Mouse (Mus musculus) liver, adult 2 months (tissue): ENCODE measurements at regions not wholly inside any gene's neighbourhood (a gene's known extent, or its start where the extent isn't known, plus 50 kb on each side); places are given as distances from the start of the nearest gene placed in this dataset.

ENCODE experiments used
- CTCF ChIP-seq: fragments of 200-500 bp; IDR thresholded peaks from 2 replicates; pipeline ENCODE4 v1.5.1; 2011; ENCODE audit warnings: low read depth, low read length, control low read depth
- POLR2A ChIP-seq: fragments of 200-500 bp; IDR thresholded peaks from 2 replicates; pipeline ENCODE4 v1.6.1; 2011; ENCODE audit warnings: low read length, control low read depth; ENCODE audit not compliant: insufficient read depth; ENCODE audit errors: extremely low read depth

GRCm38 (mm10) chr4:6513635-6514034 is 1720.5 kb upstream of the Impad1 start:
- no peak for TF ChIP-seq POLR2A
- no peak for TF ChIP-seq CTCF
